Mouse (Mus musculus) E14TG2a.4 (cell line): ENCODE measurements around the gene Chmp3.

Source experiments
- H3K27me3 ChIP-seq: 2 replicates; pipeline ENCODE4 v1.6.1; 2014; ENCODE audit warnings: low read length, control low read depth; ENCODE audit not compliant: insufficient read depth
- H3K36me3 ChIP-seq: 2 replicates; pipeline ENCODE4 v1.6.1; 2014; ENCODE audit warnings: low read length, control low read depth; ENCODE audit not compliant: insufficient read depth
- H3K4me1 ChIP-seq: replicated peaks from 2 replicates; pipeline ENCODE4 v1.6.1; 2014; ENCODE audit warnings: low read depth, low read length, control low read depth
- H3K4me3 ChIP-seq: replicated peaks from 2 replicates; pipeline ENCODE4 v1.5.1; 2014; ENCODE audit warnings: mild to moderate bottlenecking, low read length
- H3K9me3 ChIP-seq: 2 replicates; pipeline ENCODE4 v1.6.1; 2014; ENCODE audit warnings: low read length, control low read depth
- CTCF ChIP-seq: conservative IDR thresholded peaks from 2 replicates; pipeline ENCODE4 v1.5.1; 2014; ENCODE audit warnings: low read length
- NANOG ChIP-seq: IDR thresholded peaks from 2 replicates; pipeline ENCODE4 v1.6.1; 2014; ENCODE audit warnings: borderline replicate concordance, low read length, mixed read lengths
- POU5F1 ChIP-seq: IDR thresholded peaks from 2 replicates; pipeline ENCODE4 v1.6.1; 2014; ENCODE audit warnings: low read length, borderline replicate concordance

Chmp3 gene

DNA sequence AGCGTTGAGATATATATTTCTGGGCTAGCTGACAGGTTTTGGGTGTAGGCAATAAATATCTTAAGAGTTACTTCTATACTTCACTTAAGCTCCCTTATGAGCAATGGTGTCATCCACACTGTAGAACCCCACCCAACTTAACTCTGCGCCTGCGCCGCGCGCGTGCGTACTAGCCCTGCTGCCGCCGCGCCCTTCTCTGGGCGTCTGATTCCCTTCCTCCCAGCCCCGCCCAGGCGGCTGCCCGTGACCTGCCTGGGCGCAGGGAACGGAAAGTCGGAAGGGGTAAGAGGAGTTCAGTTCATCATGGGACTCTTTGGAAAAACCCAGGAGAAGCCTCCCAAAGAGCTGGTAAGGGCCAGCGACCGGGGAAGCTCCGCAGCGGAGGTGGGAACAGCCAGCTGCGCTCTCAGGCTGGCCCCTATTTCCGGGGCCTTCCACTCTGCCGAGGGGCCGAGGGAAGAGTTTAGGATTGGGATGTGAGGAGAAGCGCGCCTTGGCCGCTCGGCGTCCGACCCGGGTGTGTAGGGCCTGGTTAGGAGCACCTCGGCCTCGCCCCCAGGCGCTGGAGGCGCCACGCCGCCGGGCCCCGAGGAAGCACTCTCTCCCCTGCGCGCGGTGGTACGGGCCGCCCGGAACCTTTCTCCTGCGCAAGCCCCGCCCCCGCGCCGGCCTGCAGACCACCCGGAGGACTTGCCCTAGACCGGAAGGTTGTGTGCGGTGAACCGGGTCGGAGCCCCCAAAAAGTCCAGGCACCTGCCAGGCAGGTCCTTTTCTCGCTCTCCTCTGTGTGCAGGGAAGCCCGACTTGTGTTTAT is at the start of gene Chmp3:
Chmp3 (plus strand) TSS at position 112 of the 814 bp plus-strand sequence.
- no peak for TF ChIP-seq POU5F1
- no peak for TF ChIP-seq CTCF
- no peak for TF ChIP-seq NANOG
- peaks cover 23% of the 10 kb centered on the region for H3K4me1 ChIP-seq
- no peaks in the 10 kb centered on the region for H3K27me3 ChIP-seq
- peak within 1 kb of the TSS; percentile 95 for H3K4me3 ChIP-seq
- no peaks in the 10 kb centered on the region for H3K9me3 ChIP-seq
- peaks cover 9% of the 10 kb centered on the region; the same call in 1 of the 2 replicates for H3K36me3 ChIP-seq

DNA sequence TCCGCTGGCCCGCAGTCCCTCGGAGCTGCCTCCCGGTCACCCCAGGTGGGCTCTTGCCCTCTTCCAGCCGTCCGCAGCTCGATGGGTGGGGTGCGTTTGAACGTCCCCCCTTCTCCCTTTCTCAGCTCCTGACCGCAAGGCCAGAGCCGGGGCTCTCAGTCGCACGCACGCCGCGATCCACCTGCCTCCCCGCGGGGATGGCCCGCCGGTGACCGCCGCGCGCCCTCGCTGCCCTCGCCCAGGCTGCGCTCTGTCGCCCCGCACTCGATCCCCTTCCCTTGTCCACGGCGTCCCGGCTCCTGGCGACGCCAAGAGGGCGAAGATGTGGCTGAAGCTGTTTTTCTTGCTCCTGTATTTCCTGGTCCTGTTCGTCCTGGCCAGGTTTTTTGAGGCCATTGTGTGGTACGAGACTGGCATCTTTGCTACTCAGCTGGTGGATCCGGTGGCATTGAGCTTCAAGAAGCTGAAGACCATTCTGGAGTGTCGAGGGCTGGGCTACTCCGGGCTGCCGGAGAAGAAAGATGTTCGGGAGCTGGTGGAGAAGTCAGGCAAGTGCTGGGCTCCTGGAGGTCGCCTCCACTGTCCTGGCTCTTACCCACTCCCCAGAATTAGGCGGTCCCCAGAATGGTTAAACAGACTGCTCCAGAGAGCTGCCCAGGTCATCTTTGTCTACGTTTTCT is 49.1 kb upstream of the Chmp3 start:
- no peaks in the 10 kb centered on the region for H3K9me3 ChIP-seq
- peaks cover 12% of the 10 kb centered on the region for H3K4me1 ChIP-seq
- no peaks in the 10 kb centered on the region for H3K36me3 ChIP-seq
- peaks cover 12% of the 10 kb centered on the region for H3K27me3 ChIP-seq
- H3K4me3 ChIP-seq = peak overlapping the region; percentile 87
- no peak for TF ChIP-seq NANOG
- TF ChIP-seq POU5F1 = no peak
- no peak for TF ChIP-seq CTCF

DNA sequence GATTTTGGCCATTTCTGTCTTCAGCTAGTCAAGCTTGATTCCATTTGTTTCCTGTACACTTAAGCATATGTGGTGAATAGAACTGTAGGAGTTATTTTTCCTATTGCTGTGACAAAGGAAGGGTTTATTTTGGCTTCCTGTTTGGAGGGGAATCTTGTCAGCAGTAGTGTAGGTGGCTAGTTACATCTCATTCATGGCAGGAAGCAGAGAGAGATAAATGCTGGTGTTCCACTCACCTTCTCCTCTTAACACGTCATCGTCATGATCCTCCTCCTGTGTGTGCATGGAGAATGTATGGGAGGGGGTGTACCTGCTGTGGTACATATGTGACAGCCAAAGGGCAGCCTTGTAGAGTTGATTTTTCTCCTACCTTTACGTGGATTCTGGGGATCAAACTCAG is 43.0 kb upstream of the Chmp3 start:
- Histone ChIP-seq H3K4me1 (no peaks in the 10 kb centered on the region), H3K4me3 (no peak overlapping the region), H3K36me3 (no peaks in the 10 kb centered on the region), H3K27me3 (0 out of 2 replicates have a peak, but pooled peaks cover under 1% of the 10 kb centered on the region), H3K9me3 (no peaks in the 10 kb centered on the region)
- TF ChIP-seq CTCF = no peak
- TF ChIP-seq NANOG = no peak
- TF ChIP-seq POU5F1 = no peak

DNA sequence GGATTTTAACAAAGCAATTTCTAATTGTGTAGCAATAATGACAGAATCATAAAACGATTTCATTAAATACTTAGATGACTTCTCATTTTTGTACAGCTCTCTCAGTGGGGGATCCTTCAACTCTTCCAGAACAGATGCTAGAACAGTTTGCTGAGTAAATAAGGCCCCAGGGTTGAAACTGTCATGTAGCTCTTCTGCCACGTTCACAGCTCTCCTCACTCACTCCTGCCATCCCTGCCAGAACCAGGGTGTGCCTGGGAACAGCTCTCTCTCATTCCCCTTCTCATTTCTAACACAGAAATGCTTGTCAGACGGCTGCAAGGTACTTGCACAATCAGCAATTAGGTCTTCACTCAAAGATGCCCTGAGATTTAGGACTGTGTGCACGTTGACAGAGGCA is 40.6 kb upstream of the Chmp3 start:
- no peaks in the 10 kb centered on the region for H3K9me3 ChIP-seq
- H3K4me3 ChIP-seq = no peak overlapping the region
- no peaks in the 10 kb centered on the region for H3K36me3 ChIP-seq
- no peaks in the 10 kb centered on the region for H3K27me3 ChIP-seq
- H3K4me1 ChIP-seq = no peaks in the 10 kb centered on the region
- TF ChIP-seq POU5F1 (no peak), NANOG (no peak), CTCF (no peak)

DNA sequence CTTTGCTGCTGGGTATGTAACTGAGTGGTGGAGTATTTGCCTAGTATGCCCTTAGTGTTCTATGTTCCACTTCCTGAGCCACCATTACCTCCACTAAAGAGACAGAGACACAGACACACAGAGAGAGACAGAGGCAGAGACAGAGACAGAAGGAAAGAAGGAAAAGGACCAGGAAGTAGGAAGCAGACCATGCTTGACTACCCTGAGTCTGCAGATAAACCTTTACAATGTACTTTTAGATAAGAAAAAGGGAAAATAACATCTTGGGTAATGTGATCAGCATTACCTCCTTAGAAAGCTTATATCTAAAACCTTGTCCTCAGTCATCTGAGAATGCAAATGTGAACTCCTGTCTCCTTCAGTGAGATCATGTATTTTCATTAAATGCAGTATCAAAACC is 39.9 kb upstream of the Chmp3 start:
- Histone ChIP-seq H3K4me3 (no peak overlapping the region), H3K36me3 (no peaks in the 10 kb centered on the region), H3K9me3 (no peaks in the 10 kb centered on the region), H3K4me1 (no peaks in the 10 kb centered on the region), H3K27me3 (no peaks in the 10 kb centered on the region)
- TF ChIP-seq POU5F1 (no peak), CTCF (no peak), NANOG (no peak)

DNA sequence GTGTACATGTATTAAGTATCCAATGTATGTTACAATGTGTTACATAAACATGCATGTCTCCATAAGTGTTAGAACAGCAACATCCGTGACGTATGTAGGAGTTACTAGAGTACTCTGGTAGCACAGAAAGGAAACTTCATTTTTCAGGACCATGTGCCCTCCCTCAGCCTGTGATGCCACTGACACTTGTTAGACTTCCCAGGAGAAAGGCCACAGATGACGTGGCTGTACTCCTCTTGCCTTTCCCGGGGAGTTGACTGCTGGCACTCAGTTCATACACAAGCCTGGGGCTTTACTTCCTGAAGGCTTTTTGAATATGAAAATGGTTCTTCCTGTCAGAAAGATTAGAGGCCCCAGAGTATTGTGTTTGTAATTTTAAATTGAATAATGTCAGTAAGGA is 39.5 kb upstream of the Chmp3 start:
- Histone ChIP-seq H3K9me3 (no peaks in the 10 kb centered on the region), H3K27me3 (no peaks in the 10 kb centered on the region), H3K36me3 (no peaks in the 10 kb centered on the region), H3K4me3 (no peak overlapping the region), H3K4me1 (no peaks in the 10 kb centered on the region)
- TF ChIP-seq CTCF (no peak), NANOG (no peak), POU5F1 (no peak)

DNA sequence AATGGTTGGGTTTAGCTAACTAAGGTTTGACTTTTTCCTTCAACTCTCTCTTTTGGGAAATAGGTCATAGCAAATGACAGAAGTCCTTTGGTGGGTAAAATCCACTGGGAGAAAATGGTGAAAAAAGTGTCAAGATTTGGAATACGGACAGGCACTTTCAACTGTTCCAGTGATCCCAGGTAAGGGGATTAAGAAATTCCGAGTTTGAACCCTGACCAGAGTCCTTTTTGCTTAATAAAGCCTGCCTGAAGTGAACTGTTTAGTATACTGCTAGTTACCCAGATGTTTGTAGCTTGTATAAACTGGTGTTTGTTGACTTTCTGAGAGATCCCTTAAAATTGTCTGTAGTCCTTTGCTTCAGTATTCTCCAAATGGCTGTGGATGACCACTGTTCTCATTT is 37.9 kb upstream of the Chmp3 start:
- H3K9me3 ChIP-seq = no peaks in the 10 kb centered on the region
- no peaks in the 10 kb centered on the region for H3K27me3 ChIP-seq
- H3K36me3 ChIP-seq = no peaks in the 10 kb centered on the region
- TF ChIP-seq NANOG = no peak
- TF ChIP-seq POU5F1 = no peak
- TF ChIP-seq CTCF = no peak
- no peaks in the 10 kb centered on the region for H3K4me1 ChIP-seq
- H3K4me3 ChIP-seq = no peak overlapping the region

DNA sequence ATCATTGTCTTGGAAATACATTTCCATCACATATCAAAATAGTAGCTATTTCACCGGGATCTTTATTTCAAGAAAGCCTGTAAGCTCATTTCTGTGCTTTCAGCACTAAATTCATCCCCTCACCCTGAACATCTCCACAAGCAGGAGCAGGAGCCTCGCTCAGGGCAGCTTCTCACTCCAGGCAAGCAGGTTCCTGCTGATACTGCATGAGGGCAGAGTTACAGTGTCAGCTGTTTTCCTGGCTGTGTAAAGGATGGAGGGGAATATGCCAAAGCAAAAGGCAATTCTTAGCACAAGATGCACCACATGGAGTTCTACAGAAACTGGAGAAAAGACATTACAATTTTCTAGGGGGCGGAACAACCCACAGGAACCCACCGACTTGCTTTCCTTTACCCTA is 24.1 kb upstream of the Chmp3 start:
- H3K4me3 ChIP-seq = no peak overlapping the region
- TF ChIP-seq CTCF (no peak), POU5F1 (no peak), NANOG (no peak)
- H3K9me3 ChIP-seq = no peaks in the 10 kb centered on the region
- H3K36me3 ChIP-seq = no peaks in the 10 kb centered on the region
- no peaks in the 10 kb centered on the region for H3K27me3 ChIP-seq
- H3K4me1 ChIP-seq = no peaks in the 10 kb centered on the region

DNA sequence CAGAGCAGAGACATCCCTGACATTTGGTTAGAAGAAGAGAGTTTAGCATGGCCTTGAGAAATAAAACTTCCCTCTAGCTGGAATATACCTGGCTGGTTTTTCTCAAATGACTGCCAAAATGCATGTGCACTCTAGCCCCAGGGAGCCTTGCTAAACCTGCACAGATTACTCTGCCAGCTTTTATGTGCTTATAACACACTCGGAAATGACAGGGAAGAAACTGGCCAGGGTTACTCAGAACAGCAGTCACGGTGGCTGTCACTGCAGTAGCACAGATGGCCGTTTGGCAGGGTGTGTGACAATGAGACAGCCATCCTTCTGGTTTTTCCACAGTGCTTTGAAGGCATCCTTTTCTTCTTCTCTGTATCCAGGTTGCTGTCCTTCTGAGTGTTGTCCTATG is 18.0 kb upstream of the Chmp3 start:
- no peaks in the 10 kb centered on the region for H3K36me3 ChIP-seq
- TF ChIP-seq CTCF (no peak), NANOG (no peak), POU5F1 (no peak)
- peaks cover 2% of the 10 kb centered on the region; the same call in 1 of the 2 replicates for H3K27me3 ChIP-seq
- H3K9me3 ChIP-seq = no peaks in the 10 kb centered on the region
- H3K4me1 ChIP-seq = peaks cover 12% of the 10 kb centered on the region
- H3K4me3 ChIP-seq = no peak overlapping the region
